Mouse (Mus musculus) layer of hippocampus, adult 18-20 months (tissue): ENCODE measurements around the gene Mrps35. TPM values are rescaled to one million over a fixed set of nuclear protein-coding genes. Genes with fewer than 3 reads are reported as not detected.

ENCODE experiments used
- DNase-seq, 2 experiments: peaks; one replicate each; pipeline ENCODE4 v3.0.0; 2022; ENCODE audit warnings: low spot score in 2 of 2
- long read RNA-seq: library from polyadenylated mRNA; stranded (forward); transcript quantifications from one replicate; pipeline ENCODE4 v2.0.0, GENCODE M21; 2021
- total RNA-seq, 2 experiments: library from RNA; stranded (reverse); gene quantifications; 2 replicates each; pipeline ENCODE4 v1.2.3; 2021

Mrps35 gene
- 10 to 100 TPM; 45.3 to 47.5 TPM for total RNA-seq
- long read RNA-seq, full-length matches to known transcripts = 10 of 13 reads
- long read RNA-seq, partial matches to known transcripts = 2 of 13 reads
- long read RNA-seq, other reads (novel, unspliced or antisense) = 1 of 13 reads

DNA sequence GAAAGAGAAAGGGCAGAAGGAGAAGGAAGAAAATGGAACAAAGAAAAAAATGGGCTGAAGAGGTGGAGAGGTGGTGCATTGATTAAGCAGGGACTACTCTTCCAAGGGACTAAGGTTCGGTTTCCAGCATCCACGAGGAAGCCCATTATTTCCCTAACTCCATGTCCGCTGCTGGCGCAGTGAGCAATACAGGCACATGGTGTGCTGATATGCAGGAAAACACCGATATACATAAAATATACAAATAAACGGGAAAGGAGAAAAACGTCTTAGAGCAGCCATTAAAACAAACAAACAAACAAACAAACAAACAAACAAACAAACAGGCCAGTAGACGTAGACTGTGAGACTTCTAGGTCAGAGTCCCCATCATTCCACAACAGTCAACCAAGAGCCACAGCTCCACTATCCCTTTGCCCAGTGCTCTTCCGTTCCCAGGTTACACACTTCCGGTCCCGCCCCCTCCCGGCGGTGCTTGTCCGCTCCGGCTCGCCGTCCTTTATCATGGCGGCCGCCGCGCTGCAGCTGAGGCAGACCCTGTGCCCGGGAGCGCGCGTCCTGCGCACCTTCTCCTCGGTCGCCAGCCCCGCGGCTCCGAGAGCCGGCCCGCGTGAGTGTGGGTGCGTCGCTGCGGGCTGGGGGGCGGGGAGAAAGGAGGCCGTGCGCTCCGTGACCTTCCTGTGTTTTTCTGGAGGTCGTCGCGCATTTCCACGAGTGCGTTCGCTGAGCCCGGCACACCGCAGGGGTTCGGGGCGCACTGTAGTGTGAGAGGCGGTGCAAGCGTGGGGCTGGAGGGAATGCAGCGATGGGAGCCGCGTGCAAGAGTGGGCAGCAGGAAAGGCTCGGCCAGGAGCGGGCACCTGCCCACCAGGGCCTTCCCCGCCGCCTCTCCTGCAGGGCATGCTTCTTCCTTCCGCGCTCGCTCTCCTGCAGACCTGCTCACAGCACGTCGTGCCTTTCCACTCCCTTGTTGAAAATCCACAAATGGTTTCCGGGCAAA, at the start of gene Mrps35:
Mrps35 (plus strand) TSS at position 474 of the 1,000 bp plus-strand sequence.
- DNase-seq = peak; percentile 84 to 94

DNA sequence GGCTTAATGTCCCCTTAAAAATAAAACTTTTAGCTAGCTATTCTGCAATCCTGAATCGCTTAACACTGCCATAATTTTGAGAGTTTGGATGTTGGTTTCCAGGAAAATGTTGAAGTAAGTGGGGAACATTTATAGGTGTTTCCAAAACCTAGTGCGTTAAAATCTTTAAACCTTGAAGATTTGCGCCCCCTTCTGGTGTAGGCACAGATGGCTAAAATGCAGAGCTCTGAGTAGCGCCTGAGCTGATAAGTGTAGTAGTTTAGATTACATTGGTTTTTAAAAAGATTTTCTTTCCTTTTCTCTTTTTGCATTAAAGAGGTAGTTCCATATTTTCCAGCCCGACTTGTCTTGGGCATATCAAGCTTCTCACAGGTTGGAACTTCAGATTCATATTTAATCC, 48.3 kb upstream of the Mrps35 start:
- peak; percentile 34 to 83 for DNase-seq

DNA sequence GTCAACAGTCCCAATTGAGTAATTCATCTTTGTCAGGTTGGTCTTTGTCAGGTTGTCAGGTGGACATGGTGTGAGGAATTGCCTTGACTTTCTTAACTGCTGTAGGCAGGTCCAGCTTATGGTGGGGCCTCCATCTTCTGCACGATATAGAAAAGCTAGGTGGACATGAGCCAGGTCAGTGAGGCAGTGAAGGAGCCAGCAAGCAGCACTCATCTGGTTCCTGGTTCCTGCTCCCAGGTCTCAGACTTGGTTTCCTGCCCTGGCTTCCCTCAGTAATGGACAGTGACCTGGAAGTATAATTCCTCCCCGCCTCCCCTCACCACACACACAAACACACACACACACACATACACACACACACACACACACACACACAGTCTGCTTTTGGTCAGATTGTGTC, 47.2 kb upstream of the Mrps35 start:
- DNase-seq = no peak

DNA sequence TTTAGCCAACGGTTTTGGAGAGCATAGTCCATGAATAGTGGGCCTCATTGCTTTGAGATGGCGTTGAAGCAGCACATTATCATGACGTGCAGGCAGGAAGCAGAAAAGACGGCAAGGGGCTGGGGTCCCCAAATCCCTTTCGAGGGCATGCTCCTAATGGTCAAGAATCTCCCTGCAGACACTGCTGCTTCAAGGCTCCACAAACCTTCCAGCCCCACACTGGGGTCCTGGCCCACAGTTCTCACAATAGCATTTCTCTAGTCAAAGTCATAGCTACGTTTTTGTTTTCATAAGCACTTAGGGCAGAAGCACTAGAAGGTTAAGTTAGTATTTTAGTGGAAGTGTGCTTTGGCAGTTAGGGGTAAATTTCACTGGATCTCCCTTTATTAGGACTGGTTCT, 46.7 kb upstream of the Mrps35 start:
- DNase-seq = no peak

DNA sequence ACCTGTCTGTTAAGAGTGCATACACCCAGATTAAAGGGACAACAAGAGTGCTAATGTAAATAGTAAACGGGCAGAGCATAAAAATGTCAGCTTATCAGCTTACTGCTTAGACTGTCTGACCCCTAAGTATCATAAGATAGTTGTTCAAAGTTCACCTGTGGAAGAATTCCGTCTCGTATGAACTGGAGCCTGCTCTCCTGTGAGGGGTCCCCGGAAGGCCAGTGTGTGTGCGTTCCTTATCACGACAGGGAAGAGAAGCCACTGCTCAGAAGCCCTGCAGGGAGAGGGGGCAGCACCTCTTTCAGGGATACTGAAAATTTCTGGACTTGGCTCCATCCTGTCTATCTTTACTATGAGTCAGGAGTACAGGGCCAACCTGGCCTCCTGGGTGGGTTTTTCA, 45.6 kb upstream of the Mrps35 start:
- no peak for DNase-seq

DNA sequence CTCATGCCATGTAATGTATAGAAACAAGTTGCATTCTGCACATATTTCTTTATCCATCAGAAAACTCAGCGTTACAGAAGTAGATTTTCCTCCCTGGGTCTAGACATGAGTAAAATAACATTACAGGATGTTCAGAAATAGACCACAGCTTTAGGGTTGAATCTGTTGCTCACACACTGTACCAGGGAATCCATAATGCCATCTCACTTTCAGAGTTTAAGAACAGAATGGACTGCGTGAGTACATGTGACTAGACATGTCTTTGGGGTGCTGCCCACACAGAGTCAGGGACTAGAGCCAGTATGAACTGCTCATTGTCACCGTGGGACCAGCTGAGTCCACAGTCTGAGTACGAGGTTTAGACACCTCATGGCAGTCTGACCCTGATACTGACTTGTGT, 43.9 kb upstream of the Mrps35 start:
- DNase-seq = no peak

DNA sequence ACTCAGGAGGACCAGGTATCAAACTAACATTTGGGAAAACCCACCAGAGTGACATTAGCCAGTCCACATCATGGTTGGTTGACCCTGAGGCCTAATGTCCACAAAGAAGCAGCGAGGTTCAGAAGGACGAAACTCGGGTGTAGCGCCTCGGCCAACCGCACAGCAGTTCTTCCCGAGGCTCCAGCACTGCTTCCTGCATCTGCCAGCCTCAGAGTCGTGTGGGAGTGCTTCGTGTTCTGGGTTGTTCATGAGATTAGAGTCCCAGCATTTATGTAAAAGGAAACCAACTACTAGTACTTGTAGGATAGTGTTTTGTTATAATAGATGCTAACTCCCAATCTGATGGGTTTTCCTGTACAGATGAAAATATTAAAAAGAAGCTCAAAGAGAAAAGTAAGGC, 43.3 kb upstream of the Mrps35 start:
- DNase-seq = peak in 1 of 2 experiments; percentile 57

DNA sequence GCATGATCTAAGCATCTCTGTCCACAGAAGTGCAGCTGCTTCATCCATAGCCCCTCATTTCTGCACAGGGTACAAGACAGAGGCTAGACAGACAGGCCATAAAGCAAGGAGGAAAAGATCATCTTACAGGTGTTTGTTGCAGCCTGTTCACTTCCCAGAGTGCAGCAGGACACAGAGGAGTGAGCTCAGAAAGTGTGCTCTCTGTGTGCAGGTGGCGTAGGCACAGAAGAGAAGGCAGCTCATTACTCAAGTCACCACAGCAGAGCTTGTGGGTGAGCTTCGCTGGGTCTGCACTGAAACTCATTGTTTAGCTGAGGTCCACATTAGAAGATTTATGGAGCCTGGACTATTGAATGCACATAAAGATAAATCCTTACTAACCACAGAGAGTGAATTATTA, 42.8 kb upstream of the Mrps35 start:
- no peak for DNase-seq

DNA sequence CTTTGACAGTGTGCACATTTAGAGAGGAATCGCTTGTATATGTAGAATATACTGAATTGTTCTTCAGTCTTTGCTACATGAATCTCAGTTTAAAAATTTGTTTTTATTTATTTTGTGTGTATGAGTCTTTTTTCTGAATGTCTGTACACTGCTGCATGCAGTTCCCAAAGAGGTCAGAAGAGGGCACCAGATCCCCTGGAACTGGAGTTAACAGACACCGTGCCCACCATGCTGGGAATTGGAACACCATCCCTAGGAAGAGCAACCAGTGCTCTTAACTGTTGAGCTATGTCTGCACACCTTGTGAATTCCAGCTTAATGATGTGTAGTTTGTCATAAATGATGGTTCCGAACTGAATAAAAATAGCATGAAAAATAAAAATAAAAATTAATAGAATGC, 34.4 kb upstream of the Mrps35 start:
- peak in 1 of 2 experiments; percentile 48 for DNase-seq

DNA sequence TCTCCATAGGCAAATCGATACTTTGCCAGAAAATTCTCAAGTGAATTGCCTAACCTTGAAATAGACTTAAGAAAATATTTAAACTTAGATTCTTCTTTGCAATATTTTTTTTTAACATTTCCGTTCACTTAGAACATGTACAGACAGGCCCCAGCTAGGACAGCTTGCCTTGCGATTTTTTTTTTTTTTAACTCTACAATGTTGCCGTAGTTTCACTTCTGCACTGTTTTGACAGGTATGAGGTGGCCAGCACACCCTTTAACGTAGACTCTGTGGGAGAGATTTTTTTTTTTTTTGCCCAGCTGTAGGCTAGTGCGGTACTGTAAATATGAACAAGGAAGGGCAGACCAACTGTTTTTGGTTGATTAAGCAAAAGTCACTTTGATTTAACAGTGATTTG, 32.2 kb upstream of the Mrps35 start:
- no peak for DNase-seq

DNA sequence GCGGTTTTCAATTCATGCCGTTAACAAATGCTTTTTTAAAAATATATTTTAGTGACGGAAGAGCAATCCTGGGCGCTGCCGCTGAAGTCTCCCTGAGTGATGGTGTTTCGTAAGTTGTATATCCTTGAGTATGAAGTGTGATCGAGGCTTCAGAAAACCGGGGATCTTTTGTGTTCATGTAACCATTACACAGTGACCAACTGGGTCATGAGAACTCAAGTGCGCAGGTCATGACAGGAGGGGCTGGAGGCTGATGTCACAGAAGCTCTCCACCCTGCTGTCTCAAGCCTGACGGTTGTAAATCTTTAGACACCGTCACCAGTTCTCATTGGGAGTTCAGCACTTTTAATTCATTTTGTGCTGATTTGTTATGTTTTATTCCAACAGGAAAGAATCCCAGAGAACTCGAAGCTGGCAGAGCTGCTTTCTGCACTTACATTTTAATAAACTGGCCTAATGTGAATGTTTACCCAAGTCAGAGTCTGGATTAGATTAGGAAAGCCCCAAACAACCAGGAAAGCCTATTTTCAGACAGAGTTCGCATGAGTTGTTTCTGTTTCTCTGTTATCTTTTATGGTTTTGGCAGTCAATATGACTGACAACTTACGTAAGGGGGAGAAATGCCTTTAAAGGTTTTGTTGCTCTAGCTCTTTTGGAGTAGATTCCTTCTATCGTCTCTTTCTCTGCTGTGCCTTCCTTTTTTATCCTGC, 31.6 kb upstream of the Mrps35 start:
- DNase-seq = no peak

DNA sequence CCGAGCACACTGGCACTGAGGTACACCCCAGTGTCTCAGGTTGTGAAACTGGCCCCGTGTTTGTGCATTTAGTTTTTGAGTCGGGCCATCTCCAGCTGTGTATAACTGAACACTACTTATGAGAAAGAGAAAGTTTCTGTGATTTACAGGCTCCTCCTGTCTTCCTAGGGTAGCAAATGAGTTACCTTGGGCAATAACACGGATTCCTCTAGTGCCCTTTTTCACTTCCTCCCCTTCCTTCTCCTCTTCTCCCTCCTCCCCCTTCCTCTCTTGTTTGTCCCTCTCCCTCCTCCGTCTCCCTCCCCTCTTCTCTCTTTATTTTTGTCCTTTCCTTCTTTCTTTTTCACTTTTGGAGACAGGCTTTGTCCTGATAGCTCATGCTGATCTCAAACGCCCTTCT, 31.0 kb upstream of the Mrps35 start:
- DNase-seq = no peak

DNA sequence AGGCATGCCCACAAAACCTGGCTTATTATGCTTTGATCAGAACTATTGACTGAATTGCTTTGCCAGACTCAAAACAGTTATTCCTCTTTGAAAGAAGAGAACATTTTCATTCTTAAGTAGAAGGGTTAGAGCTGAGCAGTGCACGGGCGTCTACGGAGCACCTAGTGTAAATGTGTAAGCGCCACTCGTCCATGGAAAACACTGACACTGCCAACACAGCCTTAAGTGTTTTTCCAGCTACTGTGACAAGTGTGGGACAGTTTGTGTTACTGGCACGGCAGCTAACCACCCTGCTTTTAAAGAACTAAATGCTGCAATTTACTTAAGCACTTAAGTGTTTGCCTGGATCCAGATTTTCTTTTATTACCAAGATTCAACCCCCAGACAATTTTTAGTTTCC, 30.6 kb upstream of the Mrps35 start:
- no peak for DNase-seq

DNA sequence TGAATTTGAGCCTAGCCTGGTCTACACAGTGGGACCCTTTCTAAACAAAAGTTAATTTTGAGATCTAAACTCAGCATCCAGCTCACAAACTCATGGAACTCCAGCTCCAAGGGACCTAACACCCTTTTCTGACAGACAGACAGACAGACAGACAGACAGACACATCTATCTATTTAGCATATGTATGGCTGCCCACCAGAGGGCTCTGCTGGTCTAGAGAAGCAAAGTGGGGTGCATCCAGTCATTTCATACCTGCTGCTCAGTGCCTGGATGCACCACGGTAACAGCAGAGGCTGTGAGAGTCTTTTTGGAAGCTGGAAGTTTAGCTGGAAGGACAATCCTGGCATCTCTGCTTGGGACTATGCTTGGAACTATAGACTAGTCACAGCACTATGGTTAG, 29.0 kb upstream of the Mrps35 start:
- DNase-seq = no peak

DNA sequence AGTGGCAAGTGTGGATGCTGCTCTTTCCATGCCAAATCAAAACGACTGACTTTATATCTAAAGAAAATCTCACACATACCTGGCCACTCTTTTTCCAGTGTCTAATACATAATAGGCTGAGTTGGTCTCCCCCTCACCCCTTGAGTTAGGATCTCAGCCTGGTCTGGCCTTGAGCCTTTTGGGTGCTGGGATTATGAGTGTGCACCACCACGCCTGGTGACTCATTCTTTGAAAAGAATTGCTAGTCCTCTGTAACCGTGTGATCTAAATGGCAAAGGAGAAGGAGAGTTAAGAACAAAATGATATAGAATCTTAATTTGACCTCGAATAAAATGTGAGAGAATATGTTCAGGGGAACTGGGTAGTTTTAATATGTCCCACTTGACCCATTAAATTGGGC, 24.7 kb upstream of the Mrps35 start:
- no peak for DNase-seq

DNA sequence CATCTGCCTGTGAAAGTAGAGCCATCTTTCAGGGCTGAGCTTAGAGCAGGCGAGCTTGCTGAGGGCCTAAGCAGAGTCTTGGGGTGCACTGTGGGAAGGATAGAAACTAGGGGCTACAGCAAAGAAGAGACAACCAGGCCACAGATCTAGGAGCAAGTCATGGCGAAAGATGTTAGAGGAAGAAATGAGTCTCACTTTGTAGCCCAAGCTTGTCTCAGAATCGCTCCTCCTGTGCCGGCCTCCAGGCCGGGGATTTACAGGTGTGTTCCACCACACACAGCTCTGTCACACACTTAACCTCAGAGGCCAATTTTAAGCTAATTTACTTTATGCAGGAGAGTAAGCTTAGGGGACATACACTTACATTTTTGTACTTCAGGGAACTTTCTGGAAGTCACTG, 24.2 kb upstream of the Mrps35 start:
- no peak for DNase-seq

DNA sequence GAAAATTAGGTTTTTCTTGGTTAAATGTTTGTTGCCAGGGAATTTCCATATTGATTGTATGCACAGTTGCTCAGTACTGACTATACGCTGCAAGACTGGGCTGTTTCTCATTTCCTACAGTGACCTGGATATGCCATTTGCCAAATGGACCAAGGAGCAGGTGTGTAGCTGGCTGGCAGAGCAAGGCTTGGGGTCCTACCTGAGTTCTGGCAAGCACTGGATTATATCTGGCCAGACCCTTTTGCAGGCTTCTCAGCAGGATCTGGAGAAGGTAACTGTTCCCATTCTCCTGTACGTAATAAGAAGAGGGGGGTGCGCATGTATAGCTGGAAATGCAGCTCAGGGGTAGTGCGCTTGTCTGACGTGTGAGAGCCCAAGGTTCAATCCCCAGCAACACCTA, 21.4 kb upstream of the Mrps35 start:
- no peak for DNase-seq

DNA sequence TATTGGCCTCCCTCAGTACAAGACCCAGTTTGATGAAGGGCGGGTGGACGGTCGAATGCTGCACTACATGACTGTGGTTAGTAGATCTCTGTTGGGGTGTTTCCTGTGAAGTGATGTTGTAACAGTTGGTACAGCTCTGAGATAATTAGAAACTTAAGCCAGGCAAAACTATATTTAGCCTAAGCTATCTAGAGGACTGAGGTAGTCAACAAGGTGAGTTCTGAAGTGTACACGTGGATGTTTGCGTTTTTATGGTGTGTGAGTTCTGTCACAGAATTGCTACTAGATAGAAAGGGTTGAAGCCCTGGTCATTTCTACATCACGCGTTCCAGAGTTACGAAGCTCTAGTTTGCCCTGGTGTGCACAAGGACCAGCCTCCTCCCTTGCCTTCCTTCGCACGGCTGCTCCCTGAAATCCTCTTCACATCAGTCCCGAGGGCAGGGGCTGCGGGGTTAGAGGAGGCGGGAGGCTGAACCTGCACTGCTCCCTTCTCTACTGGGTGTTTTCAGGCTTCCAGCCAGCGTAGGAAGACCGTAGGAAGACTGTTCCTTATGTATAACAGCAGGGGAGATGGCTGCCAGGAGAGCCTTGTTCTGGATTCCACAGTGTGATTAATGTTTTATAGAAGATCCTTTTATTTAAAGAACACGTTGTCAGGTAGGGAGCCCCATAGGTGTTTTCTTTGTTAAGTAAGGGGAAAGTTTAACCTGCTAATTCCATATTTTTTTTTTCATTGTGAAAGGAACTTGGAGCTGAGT, 20.0 kb upstream of the Mrps35 start:
- no peak for DNase-seq

DNA sequence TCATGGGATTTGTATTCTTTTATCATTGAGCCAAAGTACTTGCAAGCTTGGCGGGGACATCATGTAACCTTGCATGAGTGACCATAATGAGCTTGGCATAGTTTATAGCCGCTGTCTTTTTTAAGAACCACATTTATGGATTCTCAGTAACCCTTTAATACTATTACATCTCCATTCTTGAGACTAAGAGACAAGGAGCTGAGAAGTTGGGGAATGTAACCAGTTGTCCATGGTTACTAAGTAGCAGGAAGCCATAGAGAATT, 19.5 kb upstream of the Mrps35 start:
- no peak for DNase-seq

DNA sequence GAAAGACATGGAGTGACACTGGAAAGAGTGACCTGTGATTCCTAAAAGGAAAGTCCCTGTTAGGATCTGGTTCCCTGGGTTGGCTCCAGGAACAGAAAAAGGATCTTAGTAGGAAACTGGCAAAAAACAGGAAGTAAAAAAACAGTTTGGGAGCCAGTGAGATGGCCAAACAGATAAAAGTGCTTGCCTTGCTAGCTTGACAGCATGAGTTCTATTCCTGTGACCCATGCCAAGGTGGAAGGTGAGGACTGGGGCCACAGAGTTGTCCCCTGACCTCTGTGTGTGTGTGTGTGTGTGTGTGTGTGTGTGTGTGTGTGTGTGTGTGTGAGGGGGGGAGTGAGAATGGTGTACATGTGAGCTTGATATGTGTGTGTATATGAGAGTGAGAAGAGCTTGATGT, 19.0 kb upstream of the Mrps35 start:
- DNase-seq = no peak

DNA sequence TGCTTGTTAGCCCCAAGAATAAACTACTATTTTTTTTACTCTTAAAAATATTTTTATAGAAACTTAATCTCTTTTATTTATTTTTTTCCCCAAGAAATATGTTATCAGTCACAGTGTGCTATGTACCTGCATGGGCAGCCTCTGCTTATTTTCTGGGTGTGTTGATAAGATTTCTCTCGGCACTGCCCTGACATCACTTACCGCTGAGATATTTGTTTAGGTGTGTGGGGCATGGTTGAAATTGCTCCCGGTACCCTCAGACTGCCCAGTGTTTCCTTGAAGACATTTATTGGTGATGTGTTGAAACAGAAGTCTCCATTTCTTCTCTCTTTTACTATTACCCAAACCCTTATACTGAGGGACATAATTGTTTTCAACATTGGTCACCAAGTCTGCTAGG, 17.8 kb upstream of the Mrps35 start:
- no peak for DNase-seq

DNA sequence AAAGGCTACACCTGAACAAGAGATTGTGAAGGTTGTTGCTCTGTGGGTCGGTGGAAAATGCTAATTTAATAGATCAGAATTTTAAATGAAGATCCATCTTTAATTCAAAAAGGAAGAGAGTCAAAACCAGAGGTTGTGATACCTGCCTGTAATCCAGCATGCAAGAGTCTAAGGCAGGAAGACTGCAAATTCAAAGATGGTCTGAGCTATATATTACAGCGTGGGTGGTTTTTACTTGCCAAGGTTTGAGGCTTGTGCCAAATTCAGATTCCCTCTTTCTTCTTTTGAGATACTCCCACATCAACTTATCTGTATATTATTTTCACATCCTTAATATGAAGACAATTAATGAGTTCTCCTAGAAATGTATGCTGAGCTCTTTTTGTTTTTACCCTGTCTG, 14.2 kb upstream of the Mrps35 start:
- no peak for DNase-seq
